Mouse (Mus musculus): ENCODE results near the gene Tas2r143.

The Tas2r143 gene

DNA sequence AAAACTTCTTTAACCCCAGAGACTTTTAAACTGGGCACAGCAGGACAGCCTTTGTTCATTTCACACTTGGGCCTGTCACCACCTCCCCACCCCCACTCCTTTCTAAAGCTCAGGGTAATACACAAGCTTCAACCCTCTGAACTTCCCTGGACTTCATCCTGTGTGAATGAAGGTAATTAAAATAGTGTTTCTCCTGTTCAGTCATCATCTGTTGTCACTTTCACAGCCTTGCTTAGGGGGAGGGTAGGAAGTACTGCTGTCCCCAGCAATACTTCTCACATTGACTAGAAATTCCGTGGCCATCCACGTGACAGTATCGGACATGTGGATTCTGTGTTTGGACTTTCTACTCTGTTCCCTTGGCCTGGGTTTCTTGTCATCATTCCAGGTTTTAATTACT lies 30.2 kb upstream of the Tas2r143 start:
- DNase-seq (ENCODE audit: low read depth): no peak

DNA sequence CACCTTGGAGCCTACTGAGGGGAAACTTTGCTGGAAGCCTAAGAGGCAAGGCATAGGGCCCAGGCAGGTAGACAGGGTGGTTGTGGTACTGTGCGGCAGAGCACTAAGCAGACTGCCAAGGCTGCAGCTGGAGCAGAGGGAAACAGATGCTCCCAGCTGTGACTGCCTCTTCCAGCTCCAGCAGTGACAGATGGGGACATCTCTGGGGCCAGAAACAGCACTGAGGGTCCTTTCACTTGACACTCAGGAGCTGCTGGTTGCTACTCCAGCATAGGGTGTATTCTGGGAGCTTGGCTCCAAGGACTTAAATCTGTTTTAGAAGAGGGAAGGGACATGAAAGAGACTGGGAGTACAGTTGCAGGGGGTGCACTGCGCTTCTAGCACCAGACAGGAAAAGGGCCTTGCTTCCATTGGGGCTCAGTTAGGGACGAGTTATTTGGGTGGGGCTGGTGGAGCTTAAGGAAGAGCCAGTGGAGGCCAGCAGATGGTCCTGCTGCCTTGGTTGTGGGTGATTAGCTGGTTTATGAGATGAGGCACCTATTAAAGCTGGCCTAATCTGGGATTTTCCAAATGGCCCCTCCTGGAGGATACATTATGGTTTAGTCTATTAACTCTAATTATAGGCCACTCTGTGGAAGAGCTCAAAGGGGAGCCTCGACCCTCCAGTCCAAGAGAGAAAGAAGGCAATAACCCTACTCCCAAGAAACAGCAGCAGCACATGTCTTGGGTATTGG lies 29.2 kb upstream of the Tas2r143 start:
- no peak for DNase-seq (ENCODE audit: low read depth)

DNA sequence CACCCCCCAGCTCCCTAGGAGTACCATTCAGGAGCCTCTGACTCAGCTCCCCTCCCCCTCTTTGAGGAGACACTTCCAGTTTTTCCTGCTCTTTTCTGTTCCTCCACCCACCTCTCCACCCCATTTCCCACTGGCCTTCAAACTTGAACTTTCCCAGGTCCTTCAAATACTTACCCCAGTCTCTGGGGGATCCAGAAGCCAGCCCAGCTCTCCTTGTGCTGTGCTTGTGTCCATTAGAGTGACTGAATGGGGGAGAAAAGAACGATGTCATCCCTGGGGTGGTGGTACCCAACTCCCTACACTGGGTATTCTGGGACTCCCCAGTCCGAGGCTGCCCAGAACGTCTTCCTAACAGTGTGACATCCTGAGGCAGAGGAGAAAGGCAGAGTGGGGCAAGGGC lies 28.0 kb upstream of the Tas2r143 start:
- DNase-seq (ENCODE audit: low read depth): no peak

DNA sequence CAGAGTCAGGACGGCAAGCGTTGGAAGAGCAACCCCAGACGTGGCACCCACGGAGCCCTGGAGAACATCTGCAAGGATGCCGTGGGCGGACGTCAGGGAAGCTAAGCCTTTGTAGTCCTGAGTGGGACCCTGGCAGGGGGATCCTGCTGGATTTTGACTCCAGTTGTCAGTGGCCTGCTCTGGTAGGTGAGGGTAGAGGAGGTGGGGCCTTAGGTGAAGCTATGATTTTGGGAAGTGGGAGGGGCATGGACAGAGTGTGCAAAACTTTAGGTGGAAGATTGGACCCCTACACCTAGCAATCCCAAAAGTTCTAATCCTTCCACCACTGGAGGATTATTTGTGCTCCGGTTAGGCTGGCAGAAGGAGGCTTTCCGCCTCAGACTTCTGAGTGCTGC lies 27.6 kb upstream of the Tas2r143 start:
- DNase-seq (ENCODE audit: low read depth): no peak

DNA sequence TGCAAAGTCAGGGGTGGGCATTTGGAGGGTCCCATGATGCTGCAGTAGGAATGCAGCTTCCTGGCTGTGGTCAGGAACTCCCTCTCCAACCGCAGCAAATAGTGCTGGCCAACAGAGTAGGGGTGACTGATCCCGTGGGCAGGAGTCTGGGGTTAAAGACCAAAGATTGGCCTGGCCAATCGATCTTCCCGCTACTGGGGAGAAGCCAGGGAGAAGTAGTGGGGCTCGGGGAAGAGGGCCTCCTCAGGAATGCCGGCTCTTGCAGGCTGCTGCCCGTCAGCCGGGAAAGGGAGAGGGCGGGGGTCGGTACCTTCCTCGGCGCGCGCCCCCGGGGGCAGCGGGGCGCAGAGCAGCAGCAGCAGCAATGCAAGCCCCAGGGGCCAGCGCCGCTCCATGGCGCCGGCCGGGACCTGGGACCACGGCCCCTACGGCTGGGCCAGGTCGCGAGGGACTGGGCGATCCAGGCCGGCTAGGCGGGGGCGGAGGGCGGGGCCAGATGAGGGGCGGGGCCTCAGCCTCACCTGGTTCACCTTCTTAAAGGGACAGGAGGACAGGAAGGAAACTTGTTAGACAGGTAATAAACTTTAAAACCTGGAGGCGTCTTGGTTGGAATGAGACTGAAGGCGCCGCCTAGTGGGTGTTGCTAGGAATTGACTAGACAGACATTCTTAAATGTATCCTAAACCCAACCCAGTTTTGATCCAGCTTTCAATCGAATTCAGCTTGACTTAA lies 27.1 kb upstream of the Tas2r143 start, which contains the start of gene Epha1:
Gene Epha1, minus strand, starts transcription at position 453 of the 732 bp plus-strand sequence.
- peak; percentile 81 for DNase-seq (ENCODE audit: low read depth)

GRCm38 (mm10) chr6:42373669-42374430 lies 26.2 kb upstream of the Tas2r143 start:
- DNase-seq (ENCODE audit: low read depth): no peak

DNA sequence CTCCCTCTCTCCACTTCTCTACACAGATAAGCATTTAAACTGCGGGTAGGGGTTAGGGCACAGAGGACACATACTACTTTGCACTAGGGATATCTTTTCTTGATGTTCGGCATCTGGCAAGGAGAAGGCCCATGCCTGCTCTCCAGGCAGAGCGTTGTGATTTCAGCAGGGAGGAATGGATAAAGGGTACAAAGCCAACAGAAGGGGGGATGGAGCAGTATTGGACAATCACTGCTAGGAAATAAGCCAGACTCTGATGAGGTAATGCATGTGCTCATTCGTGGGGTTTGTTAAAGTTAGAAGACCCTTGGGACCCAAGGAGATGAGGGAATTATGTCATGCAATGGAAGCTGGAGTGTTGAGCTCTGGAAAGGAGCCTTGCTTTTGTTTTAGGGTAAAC lies 25.3 kb upstream of the Tas2r143 start:
- no peak for DNase-seq (ENCODE audit: low read depth)

DNA sequence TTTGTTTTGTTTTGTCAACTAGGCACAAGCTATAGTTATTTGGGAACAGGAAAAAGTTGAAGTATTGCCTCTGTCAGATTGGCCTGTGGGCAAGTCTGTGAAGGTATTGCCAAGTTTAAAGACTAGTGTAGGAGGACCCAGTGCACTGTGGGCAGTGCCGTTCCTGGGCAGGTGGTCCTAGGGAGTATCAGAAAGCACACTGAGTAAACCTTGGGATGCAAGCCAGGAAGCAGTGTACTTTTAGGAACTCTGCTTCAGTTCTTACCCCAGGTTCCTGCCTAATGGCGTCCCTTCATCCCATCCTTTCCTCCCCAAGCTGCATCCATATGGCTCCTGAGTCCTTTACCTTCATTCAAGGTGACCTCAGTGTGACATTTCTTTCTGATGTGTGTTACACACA lies 24.9 kb upstream of the Tas2r143 start:
- DNase-seq (ENCODE audit: low read depth): no peak

DNA sequence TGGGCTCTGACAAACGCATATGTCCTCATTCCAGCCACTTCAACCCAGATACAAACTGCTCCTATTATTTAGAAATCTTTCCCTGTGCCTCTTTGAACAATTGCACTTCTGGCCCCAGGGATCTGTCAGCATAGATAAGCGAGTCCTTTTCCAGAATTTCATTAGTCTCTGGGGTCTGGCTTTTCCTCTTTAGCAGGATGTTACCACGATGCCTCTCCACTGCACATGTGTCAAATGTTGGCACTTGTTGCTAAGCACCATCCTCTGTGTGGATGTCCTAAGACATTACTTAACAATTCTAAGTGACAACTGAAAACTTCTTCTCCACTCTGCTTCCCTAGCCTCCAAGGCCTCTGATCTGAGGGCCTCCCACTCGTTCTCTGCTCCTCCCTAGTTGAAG lies 24.0 kb upstream of the Tas2r143 start:
- DNase-seq (ENCODE audit: low read depth): no peak

- DNase-seq (ENCODE audit: low read depth): peak; percentile 13
Measured at GRCm38 (mm10) chr6:42376504-42377019, 23.5 kb upstream of the Tas2r143 start.

- no peak for DNase-seq (ENCODE audit: low read depth)
Measured at GRCm38 (mm10) chr6:42377280-42377679, 22.8 kb upstream of the Tas2r143 start.

DNA sequence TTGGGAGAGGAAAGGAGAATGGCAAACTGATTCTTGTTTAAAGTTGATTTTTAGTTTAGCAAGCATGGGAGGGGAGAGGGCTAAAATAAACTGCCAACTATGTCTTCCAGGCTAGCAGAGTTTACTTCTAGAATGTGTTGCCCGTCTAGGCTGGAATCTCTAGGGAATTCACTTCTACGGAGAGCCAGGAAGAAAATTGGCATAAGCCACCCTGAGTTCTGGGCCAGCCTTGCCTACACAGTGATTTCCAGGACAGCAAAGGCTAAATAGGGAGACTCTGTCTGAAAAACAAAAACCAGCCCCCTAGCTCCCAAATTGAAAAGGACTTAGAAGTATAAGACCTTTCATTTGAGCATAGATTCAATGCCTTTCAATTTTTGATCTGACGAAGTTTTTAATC lies 20.5 kb upstream of the Tas2r143 start:
- DNase-seq (ENCODE audit: low read depth): no peak

DNA sequence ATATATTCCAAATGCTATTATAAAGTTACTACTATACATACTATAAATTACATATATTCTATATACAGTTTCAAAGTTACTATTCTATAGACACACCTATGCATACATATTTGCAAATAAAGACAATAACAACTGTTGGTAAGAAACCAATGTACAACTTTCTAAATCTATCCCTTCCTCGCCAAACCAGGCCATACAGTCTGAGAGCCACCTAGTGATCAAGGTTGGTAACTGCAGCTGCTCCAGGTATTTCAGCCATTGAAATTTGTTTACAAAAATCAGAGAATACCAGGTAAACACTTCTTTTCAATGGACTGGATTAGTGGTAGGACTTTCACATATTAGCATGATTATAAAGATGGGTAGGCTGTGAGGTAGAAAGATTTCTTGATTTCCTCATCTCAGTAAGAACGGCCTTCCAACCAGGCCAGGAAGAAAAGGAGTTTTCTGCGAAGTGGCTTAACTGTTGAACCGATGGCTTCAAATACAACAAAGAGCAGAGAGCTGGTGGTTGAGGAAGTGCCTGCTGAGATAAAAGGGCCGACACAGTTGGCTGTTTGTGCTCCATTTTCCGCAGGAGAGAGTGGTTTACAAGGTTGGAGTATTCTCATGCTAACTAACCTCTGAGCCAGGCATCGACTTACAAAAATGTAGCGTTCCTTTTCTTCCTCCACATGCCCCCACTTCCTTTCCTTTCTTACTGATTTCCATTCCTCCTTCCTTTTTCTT lies 19.5 kb upstream of the Tas2r143 start:
- peak; percentile 71 for DNase-seq (ENCODE audit: low read depth)

GRCm38 (mm10) chr6:42381221-42381620 lies 18.8 kb upstream of the Tas2r143 start:
- DNase-seq (ENCODE audit: low read depth): no peak

GRCm38 (mm10) chr6:42381916-42382381 lies 18.1 kb upstream of the Tas2r143 start:
- DNase-seq (ENCODE audit: low read depth): no peak

GRCm38 (mm10) chr6:42383360-42383759 lies 16.7 kb upstream of the Tas2r143 start:
- DNase-seq (ENCODE audit: low read depth): no peak

DNA sequence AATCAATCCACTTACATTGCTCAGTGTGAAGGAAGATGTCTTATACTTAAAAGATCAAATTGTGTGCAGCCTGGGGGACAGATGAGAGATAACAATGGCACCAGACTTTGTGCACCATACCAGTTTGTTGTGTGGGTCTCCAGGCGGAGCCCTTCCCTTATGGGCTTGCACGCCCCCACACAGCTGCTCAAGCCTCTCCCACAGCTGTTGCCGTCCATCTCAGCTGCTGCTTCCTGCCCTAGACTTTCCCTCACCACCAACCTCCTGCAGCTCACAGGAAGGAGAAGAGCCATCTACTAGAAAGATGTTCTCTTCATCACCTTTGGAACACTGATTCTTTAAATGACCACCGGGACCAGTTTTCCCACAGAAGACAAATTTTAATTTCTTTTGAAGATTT lies 14.4 kb upstream of the Tas2r143 start:
- DNase-seq (ENCODE audit: low read depth): no peak

GRCm38 (mm10) chr6:42391796-42392330 lies 8.2 kb upstream of the Tas2r143 start:
- DNase-seq (ENCODE audit: low read depth): no peak

DNA sequence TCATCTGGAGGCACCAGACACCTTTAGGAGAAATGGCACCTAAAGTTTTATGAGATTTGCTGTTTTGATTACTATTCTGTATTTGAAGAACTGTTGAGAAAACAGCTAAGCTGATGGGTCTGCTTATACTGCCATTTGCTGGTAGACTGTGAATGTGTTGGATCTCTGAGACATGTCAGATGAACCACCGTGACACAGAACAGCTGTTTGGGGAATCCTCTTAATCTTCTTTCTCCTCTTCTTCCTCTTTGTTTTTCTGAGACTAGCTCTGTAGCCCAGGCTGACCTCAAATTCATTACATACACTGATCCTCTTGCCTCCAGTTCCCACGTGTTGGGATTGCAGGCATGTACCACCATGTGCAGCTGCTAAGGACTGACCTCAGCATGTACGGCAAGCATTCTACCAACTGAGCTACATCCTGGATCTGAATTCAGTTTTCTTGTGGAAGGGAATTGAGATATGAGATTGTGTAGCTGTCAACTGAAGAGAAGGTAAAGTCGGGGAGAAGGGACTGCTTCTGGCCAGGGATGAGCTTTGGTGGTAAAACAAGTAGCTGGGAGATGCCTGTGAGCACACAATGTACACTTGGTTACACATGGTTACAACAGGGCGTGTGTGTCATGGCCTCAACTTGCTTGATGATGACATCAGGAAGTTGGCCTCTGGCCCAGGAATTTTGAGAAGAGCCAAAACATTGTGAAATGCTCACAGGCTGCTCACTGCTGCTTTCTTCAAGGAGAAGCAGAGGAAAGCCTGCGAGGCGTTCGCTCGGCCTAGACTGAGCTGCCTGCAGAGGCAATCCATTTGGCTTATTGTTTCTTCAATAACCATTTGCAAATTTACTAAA lies 3.9 kb upstream of the Tas2r143 start:
- no peak for DNase-seq (ENCODE audit: low read depth)

DNA sequence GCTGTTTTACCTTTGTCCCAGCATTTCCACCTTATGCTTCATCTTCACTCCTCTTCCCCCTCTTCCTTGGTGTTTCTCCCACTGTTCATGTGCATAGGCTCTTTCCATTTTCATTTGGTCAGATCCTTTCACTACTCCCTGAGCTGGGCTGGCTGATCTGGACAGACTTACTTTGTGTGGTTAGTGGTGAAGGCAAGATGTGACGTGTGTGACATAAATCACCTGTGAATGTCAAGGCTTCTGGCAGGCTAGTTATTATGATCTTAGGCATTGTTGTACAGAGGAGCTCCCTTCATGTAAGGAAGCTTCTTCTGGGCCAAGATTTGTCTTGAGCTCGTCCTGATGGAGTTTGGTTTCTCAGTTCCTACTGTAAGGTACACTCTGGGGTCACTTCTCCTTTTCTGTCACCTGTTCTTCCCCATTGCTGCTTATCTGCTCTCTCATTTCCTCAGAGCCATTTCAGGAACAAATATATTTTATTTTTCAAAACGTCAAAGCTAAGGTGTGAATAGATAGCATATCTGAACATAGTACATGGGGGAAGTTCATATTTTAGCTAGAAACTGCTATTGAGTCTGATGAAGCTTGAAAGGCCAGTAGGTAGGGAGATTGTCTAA lies 2.9 kb upstream of the Tas2r143 start:
- DNase-seq (ENCODE audit: low read depth): no peak

Measured in induced T-regulatory cell, adult 2 months (primary cell).